Mouse (Mus musculus) spleen, postnatal 14 days (tissue): ENCODE measurements around the gene Fibin.

Source experiments
- DNase-seq, 2 experiments: peaks; one replicate each; pipeline ENCODE4 v3.0.0; 2021 to 2022; ENCODE audit warnings: low spot score in 2 of 2

Fibin gene

GRCm38 (mm10) chr2:110314074-110314473 is 48.9 kb downstream of the Fibin start:
- DNase-seq, result no peak

- no peak for DNase-seq
Observed at GRCm38 (mm10) chr2:110313305-110313824, 49.6 kb downstream of the Fibin start.
